Mouse (Mus musculus): ENCODE measurements around the gene Gmps. TPM values are rescaled to one million over a fixed set of nuclear protein-coding genes. Genes with fewer than 3 reads are reported as not detected.

Gmps gene
- polyA plus RNA-seq, 1 experiment from 2014 or later: 76.4 TPM

GRCm38 (mm10) chr3:64038136-64038841 lies 62.4 kb downstream of the Gmps start:
- Histone ChIP-seq H3K4me2 (ENCODE audit: low read depth, severe bottlenecking) (no peak overlapping the region), H3K9ac (ENCODE audit: low read length) (no peak overlapping the region), H3K4me1 (ENCODE audit: control insufficient read depth, insufficient read depth, low read length) (no peaks in the 10 kb centered on the region), H3K9me3 (ENCODE audit: control insufficient read depth, low read length) (no peaks in the 10 kb centered on the region), H3K27ac (replicated peaks; ENCODE audit: low read depth, low read length) (no peak overlapping the region), H3K36me3 (ENCODE audit: control insufficient read depth, insufficient read depth, low read length) (no peaks in the 10 kb centered on the region), H3K4me3 (ENCODE audit: low read depth, low read length) (no peak overlapping the region), H3K27me3 (ENCODE audit: control insufficient read depth, insufficient read depth, low read length) (no peaks in the 10 kb centered on the region)
- WGBS: 84% methylated on average over 7 of the region's 7 CpGs
- DNase-seq (ENCODE audit: low spot score) (no peak), ATAC-seq (ENCODE audit: insufficient number of reproducible peaks, low FRiP score, low TSS enrichment, low read depth) (no peak)

DNA sequence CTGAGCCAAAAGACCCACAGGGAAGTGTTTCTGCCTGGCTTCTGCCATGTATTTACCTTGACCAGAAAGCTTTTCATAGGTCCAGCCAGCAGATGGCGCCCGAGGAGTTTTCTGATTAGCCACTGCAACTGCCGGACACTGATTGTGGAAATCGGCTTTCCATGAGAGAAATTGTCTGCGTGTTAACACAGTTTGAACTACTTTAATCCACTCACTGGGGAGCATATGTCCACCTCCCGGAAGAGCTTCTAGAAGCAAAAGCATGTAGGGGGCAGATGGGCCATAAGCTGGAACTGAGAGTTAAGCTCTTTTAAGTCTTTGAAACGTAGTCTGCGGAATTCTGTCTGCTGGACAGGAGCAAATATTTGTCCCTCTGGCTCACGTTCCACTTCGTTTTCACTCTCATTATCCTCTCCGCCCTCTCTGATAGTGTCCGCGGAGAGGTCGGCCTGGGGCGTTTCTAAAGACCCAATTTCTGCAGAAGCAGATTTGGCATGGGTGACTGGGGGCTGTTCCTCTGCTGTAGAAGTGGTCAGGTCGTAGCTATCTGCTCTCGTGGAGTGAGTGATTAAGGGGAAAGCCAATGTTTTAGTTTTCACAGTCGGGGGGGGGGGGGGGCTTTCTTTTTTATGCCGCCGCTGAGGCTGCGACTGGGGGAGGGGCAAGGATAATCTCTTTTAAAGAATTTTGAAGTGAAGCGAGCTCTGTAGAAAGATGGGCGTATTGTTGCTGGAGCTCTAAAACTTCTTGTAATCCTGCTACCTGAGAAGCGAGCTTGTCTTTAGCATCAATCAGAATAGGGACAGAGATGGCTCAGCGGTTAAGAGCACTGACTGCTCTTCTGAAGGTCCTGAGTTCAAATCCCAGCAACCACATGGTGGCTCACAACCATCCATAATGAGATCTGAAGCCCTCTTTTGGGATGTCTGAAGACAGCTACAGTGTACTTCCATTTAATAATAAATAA lies 64.2 kb downstream of the Gmps start:
- H3K4me2 ChIP-seq (ENCODE audit: low read depth, severe bottlenecking): peak overlapping the region; percentile 59
- 19% methylated on average over 25 of the region's 25 CpGs for WGBS
- no peaks in the 10 kb centered on the region for H3K36me3 ChIP-seq (ENCODE audit: control insufficient read depth, insufficient read depth, low read length)
- H3K9me3 ChIP-seq (ENCODE audit: control insufficient read depth, low read length): no peaks in the 10 kb centered on the region
- no peaks in the 10 kb centered on the region for H3K4me1 ChIP-seq (ENCODE audit: control insufficient read depth, insufficient read depth, low read length)
- ATAC-seq (ENCODE audit: insufficient number of reproducible peaks, low FRiP score, low TSS enrichment, low read depth) (peak; percentile 44; the same call in 1 of the 2 replicates), DNase-seq (ENCODE audit: low spot score) (peak; percentile 95)
- peak overlapping the region; percentile 40 for H3K9ac ChIP-seq (ENCODE audit: low read length)
- H3K4me3 ChIP-seq (ENCODE audit: low read depth, low read length): peak overlapping the region; percentile 24
- H3K27ac ChIP-seq (replicated peaks; ENCODE audit: low read depth, low read length): no peak overlapping the region
- H3K27me3 ChIP-seq (ENCODE audit: control insufficient read depth, insufficient read depth, low read length): no peaks in the 10 kb centered on the region

Other genes starting within 250 kb of the Gmps start
- gene Plch1, start 76.6 kb upstream of the Gmps start, polyA plus RNA-seq (2014; fragmentation: Nextera tagmentation; extraction: Ambion mirVana): 2.8 and 3.2 TPM in 2 replicates
- 2.7 and 3.4 TPM in 2 replicates for gene E130311K13Rik, start 46.6 kb upstream of the Gmps start, polyA plus RNA-seq (2014; fragmentation: Nextera tagmentation; extraction: Ambion mirVana)
- 12.1 and 12.3 TPM in 2 replicates for gene Slc33a1, start 11.3 kb upstream of the Gmps start, polyA plus RNA-seq (2014; fragmentation: Nextera tagmentation; extraction: Ambion mirVana)
- 0.12 TPM in 1 of 2 replicates, not detected in the other for gene Vmn2r1, start 105.4 kb downstream of the Gmps start, polyA plus RNA-seq (2014; fragmentation: Nextera tagmentation; extraction: Ambion mirVana)
- gene Vmn2r2, start 165.8 kb downstream of the Gmps start, polyA plus RNA-seq (2014; fragmentation: Nextera tagmentation; extraction: Ambion mirVana): not detected in 2 replicates